Mouse (Mus musculus) CH12.LX (cell line): Measurements from ENCODE around the gene Steap1. TPM values are rescaled to one million over a fixed set of nuclear protein-coding genes. Genes with fewer than 3 reads are reported as not detected.

Experiments
- DNase-seq: peaks from one replicate; pipeline ENCODE4 v3.0.0-alpha.2; 2013; ENCODE audit errors: extremely low read depth
- H3K27ac ChIP-seq: 2 replicates; pipeline ENCODE4 v1.5.1; 2012; ENCODE audit warnings: low read depth, mild to moderate bottlenecking, control low read depth, moderate library complexity; ENCODE audit not compliant: insufficient read depth
- H3K27me3 ChIP-seq: replicated peaks from 2 replicates; pipeline ENCODE3; 2012; ENCODE audit warnings: inconsistent platforms
- H3K36me3 ChIP-seq, 2 experiments: replicated peaks in 1 of 2; 2 replicates each; pipeline versions ENCODE3 to v1.6.1; 2012; ENCODE audit warnings: inconsistent platforms in 1 of 2, low read length in 1 of 2, mild to moderate bottlenecking in 1 of 2, mixed read lengths in 1 of 2, moderate library complexity in 1 of 2; ENCODE audit not compliant: control insufficient read depth in 1 of 2, insufficient read depth in 1 of 2
- H3K4me1 ChIP-seq, 2 experiments: 2 replicates each; pipeline ENCODE4 v1.6.1; 2012; ENCODE audit warnings: inconsistent platforms in 1 of 2, moderate library complexity in 1 of 2; ENCODE audit not compliant: insufficient read depth in 2 of 2, control insufficient read depth in 1 of 2
- H3K4me2 ChIP-seq: 2 replicates; pipeline ENCODE4 v1.6.1; 2012; ENCODE audit warnings: low read depth, mild to moderate bottlenecking, control low read depth; ENCODE audit not compliant: poor library complexity, insufficient read depth, severe bottlenecking
- H3K4me3 ChIP-seq, 3 experiments: fragments of 150-350 bp in 1 of 3; sonication (generic) in 1 of 3; replicated peaks in 1 of 3; 2 replicates each; pipeline versions ENCODE3 to v1.5.1; 2011 to 2012; ENCODE audit warnings: low read depth in 2 of 3, low read length in 2 of 3, mild to moderate bottlenecking in 2 of 3, moderate library complexity in 2 of 3, control low read depth in 1 of 3, improper control_type of control experiment in 1 of 3, inconsistent platforms in 1 of 3, mixed read lengths in 1 of 3; ENCODE audit not compliant: poor library complexity in 1 of 3
- H3K79me2 ChIP-seq: replicated peaks from 2 replicates; pipeline ENCODE4 v1.6.1; 2012; ENCODE audit warnings: mild to moderate bottlenecking, moderate library complexity; ENCODE audit not compliant: control insufficient read depth, poor library complexity, insufficient read depth, severe bottlenecking; ENCODE audit errors: extremely low read depth
- H3K9ac ChIP-seq: 2 replicates; pipeline ENCODE4 v1.6.1; 2012; ENCODE audit warnings: low read depth, mild to moderate bottlenecking, control low read depth, moderate library complexity; ENCODE audit not compliant: insufficient read depth
- H3K9me3 ChIP-seq: replicated peaks from 2 replicates; pipeline ENCODE3; 2012; ENCODE audit warnings: low read length, inconsistent platforms, mixed read lengths
- CHD1 ChIP-seq: IDR thresholded peaks from 2 replicates; pipeline ENCODE4 v1.6.1; 2012; ENCODE audit warnings: low read depth, low read length, improper control_type of control experiment, inconsistent platforms
- CTCF ChIP-seq, 2 experiments: IDR thresholded peaks in 1 of 2; conservative IDR thresholded peaks in 1 of 2; 2 replicates each; pipeline ENCODE4 v1.5.1; 2011 to 2012; ENCODE audit warnings: low read depth in 2 of 2, low read length in 2 of 2, improper control_type of control experiment in 1 of 2, inconsistent platforms in 1 of 2, mild to moderate bottlenecking in 1 of 2, moderate library complexity in 1 of 2
- E2F4 ChIP-seq: IDR thresholded peaks from 2 replicates; pipeline ENCODE4 v1.6.1; 2011; ENCODE audit warnings: low read depth, low read length, improper control_type of control experiment; ENCODE audit not compliant: insufficient replicate concordance
- ETS1 ChIP-seq: conservative IDR thresholded peaks from 2 replicates; pipeline ENCODE4 v1.6.1; 2012; ENCODE audit warnings: low read depth, mild to moderate bottlenecking, inconsistent platforms, low read length, improper control_type of control experiment, moderate library complexity
- HCFC1 ChIP-seq: IDR thresholded peaks from 2 replicates; pipeline ENCODE4 v1.6.1; 2012; ENCODE audit warnings: low read depth, mild to moderate bottlenecking, inconsistent platforms, low read length, improper control_type of control experiment
- JUN ChIP-seq: IDR thresholded peaks from 2 replicates; pipeline ENCODE4 v1.6.1; 2011; ENCODE audit warnings: low read depth, mild to moderate bottlenecking, low read length, improper control_type of control experiment, moderate library complexity; ENCODE audit not compliant: insufficient read depth
- JUND ChIP-seq: conservative IDR thresholded peaks from 2 replicates; pipeline ENCODE4 v1.6.1; 2011; ENCODE audit warnings: low read depth, low read length, improper control_type of control experiment
- KAT2A ChIP-seq: IDR thresholded peaks from 2 replicates; pipeline ENCODE4 v1.6.1; 2012; ENCODE audit warnings: low read length, improper control_type of control experiment, inconsistent platforms; ENCODE audit not compliant: insufficient replicate concordance
- MAFK ChIP-seq: IDR thresholded peaks from 2 replicates; pipeline ENCODE4 v1.6.1; 2011; ENCODE audit warnings: low read length, improper control_type of control experiment; ENCODE audit not compliant: insufficient replicate concordance
- MAX ChIP-seq: IDR thresholded peaks from 2 replicates; pipeline ENCODE4 v1.6.1; 2011; ENCODE audit warnings: low read length, improper control_type of control experiment
- MEF2A ChIP-seq: IDR thresholded peaks from 2 replicates; pipeline ENCODE4 v1.6.1; 2014; ENCODE audit warnings: low read depth, mild to moderate bottlenecking, inconsistent platforms, low read length, improper control_type of control experiment, borderline replicate concordance
- PAX5 ChIP-seq: IDR thresholded peaks from 2 replicates; pipeline ENCODE4 v1.6.1; 2012; ENCODE audit warnings: low read length, inconsistent platforms, mixed read lengths
- POLR2A ChIP-seq: IDR thresholded peaks from 2 replicates; pipeline ENCODE4 v1.6.1; 2011; ENCODE audit warnings: low read depth, mild to moderate bottlenecking, improper control_type of control experiment, low read length
- POLR2AphosphoS2 ChIP-seq: IDR thresholded peaks from 2 replicates; pipeline ENCODE4 v1.6.1; 2011; ENCODE audit warnings: low read depth, low read length, improper control_type of control experiment
- RAD21 ChIP-seq: IDR thresholded peaks from 2 replicates; pipeline ENCODE4 v1.6.1; 2011; ENCODE audit warnings: low read depth, mild to moderate bottlenecking, low read length, improper control_type of control experiment, moderate library complexity
- SIN3A ChIP-seq: IDR thresholded peaks from 2 replicates; pipeline ENCODE4 v1.6.1; 2012; ENCODE audit warnings: low read length, improper control_type of control experiment, inconsistent platforms
- SMC3 ChIP-seq: IDR thresholded peaks from 2 replicates; pipeline ENCODE4 v1.6.1; 2011; ENCODE audit warnings: low read depth, low read length, improper control_type of control experiment
- TBP ChIP-seq: conservative IDR thresholded peaks from 2 replicates; pipeline ENCODE4 v1.6.1; 2011; ENCODE audit warnings: low read depth, low read length, improper control_type of control experiment
- ZC3H11A ChIP-seq: IDR thresholded peaks from 2 replicates; pipeline ENCODE4 v1.6.1; 2012; ENCODE audit warnings: low read depth, mild to moderate bottlenecking, inconsistent platforms, low read length, improper control_type of control experiment
- ZKSCAN1 ChIP-seq: IDR thresholded peaks from 2 replicates; pipeline ENCODE4 v1.6.1; 2012; ENCODE audit warnings: low read depth, inconsistent platforms, low read length, improper control_type of control experiment, borderline replicate concordance
- ZMIZ1 ChIP-seq: IDR thresholded peaks from 2 replicates; pipeline ENCODE4 v1.6.1; 2012; ENCODE audit warnings: low read depth, mild to moderate bottlenecking, inconsistent platforms, low read length, improper control_type of control experiment
- dilution Hi-C: fragments of 300-500 bp; cut with MboI; formaldehyde crosslinking; loops from 2 replicates; pipeline ENCODE4 v1.14.3; 2020; ENCODE audit warnings: low sequenced_read_pairs; ENCODE audit not compliant: extremely low pct_unique_long_range_greater_than_20kb, extremely low pct_ligation_motif_present
- in situ Hi-C: fragments of 300-500 bp; cut with MboI; formaldehyde crosslinking; loops from 3 replicates; pipeline ENCODE4 v1.14.3; 2019; ENCODE audit warnings: low sequenced_read_pairs, low pct_ligation_motif_present, low pct_unique_long_range_greater_than_20kb, mixed read lengths
- polyA plus RNA-seq: library from polyadenylated mRNA; unstranded; fragments of >175 nt; gene quantifications from 2 replicates; pipeline ENCODE4 v1.2.1, GENCODE M21; 2012; ENCODE audit warnings: low read depth; ENCODE audit not compliant: insufficient read length
- total RNA-seq, 2 experiments: library from RNA; depleted of rRNA; stranded (reverse); fragments of 300-350 nt in 1 of 2; fragments of >200 nt in 1 of 2; gene quantifications; 2 replicates each; pipeline ENCODE4 v1.2.3; 2012 to 2014

Steap1 gene
- total and polyA plus RNA-seq, 3 experiments: not detected

DNA sequence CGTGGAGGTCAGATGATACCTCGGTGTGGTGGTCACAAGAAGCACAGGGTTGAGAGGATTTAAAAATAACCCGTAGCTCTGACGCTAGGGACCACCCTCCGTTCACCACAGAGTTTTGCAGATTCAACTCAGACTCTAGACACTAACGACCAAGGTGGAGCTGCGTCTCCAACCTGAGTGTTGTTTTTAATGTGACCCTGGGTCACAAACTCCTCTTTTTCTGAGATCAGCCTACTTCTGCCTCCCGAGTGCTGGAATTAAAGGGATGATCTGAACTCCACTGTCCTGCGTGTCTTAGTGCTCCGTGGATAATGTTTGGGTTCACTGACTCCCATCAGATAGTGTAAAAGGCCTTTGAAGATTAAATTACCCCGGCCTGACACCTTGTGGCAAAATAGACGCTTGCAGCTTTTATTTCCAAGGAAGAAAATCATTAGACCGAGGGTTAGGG is 671 bp upstream of the Steap1 start:
- Histone ChIP-seq H3K4me1 (no peaks in the 10 kb centered on the region), H3K9ac (no peak overlapping the region), H3K27me3 (no peaks in the 10 kb centered on the region), H3K27ac (no peak overlapping the region), H3K9me3 (no peaks in the 10 kb centered on the region), H3K36me3 (no peaks in the 10 kb centered on the region), H3K4me3 (no peak overlapping the region), H3K79me2 (no peaks in the 10 kb centered on the region), H3K4me2 (peak overlapping the region; percentile 42; the same call in 1 of the 2 replicates)
- dilution Hi-C loops (no loop called here), in situ Hi-C loops (loop anchor here (10.0 to 25.0 kb wide), 2 partner anchors 255 to 787 kb away; no protein-coding TSS in a partner anchor)
- DNase-seq: peak; percentile 21
- TF ChIP-seq SIN3A (no peak), CTCF (conservative IDR thresholded peaks at IDR 0.05 in 1 of 2, IDR thresholded peaks at IDR 0.05 in 1 of 2; ENCODE audit: low read depth in 2 of 2, low read length in 2 of 2) (peak; percentile 18 to 78; a peak in 2 of 4 replicates), MAX (no peak), ZC3H11A (peak; percentile 55), RAD21 (peak; percentile 71), KAT2A (no peak), SMC3 (peak; percentile 88)

DNA sequence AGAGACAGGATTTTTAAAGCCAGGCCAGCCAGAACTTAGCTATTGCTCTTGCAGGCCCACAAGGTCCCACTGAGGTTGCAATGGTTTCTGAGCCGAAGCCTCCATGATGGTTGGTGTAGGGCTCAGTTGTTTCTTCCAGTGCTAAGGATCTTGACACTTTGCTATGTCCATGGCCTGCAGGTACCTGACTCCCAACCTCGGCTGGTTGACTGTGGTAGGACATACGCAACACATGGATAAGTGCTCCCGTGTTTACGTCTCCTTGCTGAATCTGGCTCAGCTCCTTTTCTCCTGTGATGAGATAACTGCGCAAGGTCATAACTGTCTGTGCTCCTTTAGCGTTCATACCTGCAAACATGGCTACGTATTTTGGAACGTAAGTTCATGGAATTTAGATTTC is 14.7 kb downstream of the Steap1 start:
- H3K9me3 ChIP-seq: no peaks in the 10 kb centered on the region
- DNase-seq: no peak
- in situ Hi-C loops (loop anchor here (10.0 to 25.0 kb wide), 2 partner anchors 230 to 772 kb away; no protein-coding TSS in a partner anchor), dilution Hi-C loops (no loop called here)
- no peak overlapping the region for H3K4me2 ChIP-seq
- H3K36me3 ChIP-seq: no peaks in the 10 kb centered on the region
- no peaks in the 10 kb centered on the region for H3K79me2 ChIP-seq
- no peaks in the 10 kb centered on the region for H3K27me3 ChIP-seq
- no peak overlapping the region for H3K27ac ChIP-seq
- no peak overlapping the region for H3K9ac ChIP-seq
- H3K4me3 ChIP-seq: no peak overlapping the region
- no peaks in the 10 kb centered on the region for H3K4me1 ChIP-seq
- no peak for TF ChIP-seq MAX
- TF ChIP-seq MEF2A: no peak
- no peak for TF ChIP-seq JUND
- no peak for TF ChIP-seq CHD1
- TF ChIP-seq TBP: no peak
- TF ChIP-seq SMC3: no peak
- no peak for TF ChIP-seq POLR2AphosphoS2
- no peak for TF ChIP-seq ZMIZ1
- TF ChIP-seq PAX5: no peak

DNA sequence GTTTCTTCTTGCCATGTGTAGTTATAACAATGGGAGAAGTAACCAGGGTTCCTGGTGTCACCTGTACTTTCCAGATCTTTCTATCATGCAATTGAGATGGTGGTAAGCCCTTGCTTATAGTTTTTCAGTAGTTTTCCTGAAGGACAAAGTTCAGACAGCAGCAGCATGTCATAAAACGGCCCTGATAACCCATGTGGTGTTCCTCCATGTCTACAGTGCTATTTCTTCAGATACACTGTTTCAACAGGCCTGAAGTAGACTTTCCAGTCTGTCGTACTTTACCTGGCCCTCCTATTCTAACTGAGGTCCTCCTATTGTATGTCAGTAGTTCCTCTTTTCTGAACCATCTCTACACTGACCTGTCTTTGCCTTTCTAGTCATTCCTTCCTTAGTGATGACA is 16.3 kb downstream of the Steap1 start:
- no peak for TF ChIP-seq KAT2A
- TF ChIP-seq ETS1: no peak
- no peak for TF ChIP-seq MAFK
- TF ChIP-seq SIN3A: no peak
- no peak for TF ChIP-seq HCFC1
- TF ChIP-seq ZKSCAN1: no peak
- no peak for TF ChIP-seq E2F4
- TF ChIP-seq POLR2A: no peak
- TF ChIP-seq ZC3H11A: no peak
- TF ChIP-seq RAD21: no peak
- no peak for TF ChIP-seq JUN
- no peak for TF ChIP-seq TBP
- H3K79me2 ChIP-seq: no peaks in the 10 kb centered on the region
- no peak overlapping the region for H3K4me3 ChIP-seq
- dilution Hi-C loops (no loop called here), in situ Hi-C loops (loop anchor here (10.0 to 25.0 kb wide), 2 partner anchors 228 to 771 kb away; no protein-coding TSS in a partner anchor)
- H3K4me1 ChIP-seq: no peaks in the 10 kb centered on the region
- no peak overlapping the region for H3K4me2 ChIP-seq
- no peak for DNase-seq
- no peak overlapping the region for H3K9ac ChIP-seq
- H3K36me3 ChIP-seq: no peaks in the 10 kb centered on the region
- H3K27me3 ChIP-seq: no peaks in the 10 kb centered on the region
- no peak overlapping the region for H3K27ac ChIP-seq
- no peaks in the 10 kb centered on the region for H3K9me3 ChIP-seq
